Mouse (Mus musculus): ENCODE results near the gene Gm4881.

The Gm4881 gene

DNA sequence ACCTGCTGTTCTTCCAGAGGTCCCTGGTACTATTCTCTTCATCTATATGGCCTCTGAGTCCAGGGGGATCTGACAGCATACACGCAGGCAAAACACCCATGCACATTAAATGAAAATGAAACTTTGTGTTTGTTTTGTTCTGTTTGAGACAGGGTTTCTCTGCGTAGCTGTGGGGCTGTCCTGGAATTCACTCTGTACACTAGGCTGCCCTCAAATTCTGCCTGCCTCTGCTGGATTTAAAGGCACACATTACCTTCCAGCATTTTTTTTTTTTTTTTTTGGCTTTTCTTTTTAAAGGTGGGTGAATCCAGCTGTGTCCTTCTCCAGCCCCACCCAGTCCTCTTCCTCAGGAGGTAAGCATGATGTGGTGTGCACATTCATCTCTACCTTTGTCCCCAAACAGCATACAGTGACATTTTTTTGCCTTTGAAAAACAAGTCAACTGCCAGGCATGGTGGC lies 52.1 kb downstream of the Gm4881 start:
- peak; percentile 2 for DNase-seq

- DNase-seq: no peak
Observed at GRCm38 (mm10) chr7:24891241-24892124, 52.8 kb downstream of the Gm4881 start.

DNA sequence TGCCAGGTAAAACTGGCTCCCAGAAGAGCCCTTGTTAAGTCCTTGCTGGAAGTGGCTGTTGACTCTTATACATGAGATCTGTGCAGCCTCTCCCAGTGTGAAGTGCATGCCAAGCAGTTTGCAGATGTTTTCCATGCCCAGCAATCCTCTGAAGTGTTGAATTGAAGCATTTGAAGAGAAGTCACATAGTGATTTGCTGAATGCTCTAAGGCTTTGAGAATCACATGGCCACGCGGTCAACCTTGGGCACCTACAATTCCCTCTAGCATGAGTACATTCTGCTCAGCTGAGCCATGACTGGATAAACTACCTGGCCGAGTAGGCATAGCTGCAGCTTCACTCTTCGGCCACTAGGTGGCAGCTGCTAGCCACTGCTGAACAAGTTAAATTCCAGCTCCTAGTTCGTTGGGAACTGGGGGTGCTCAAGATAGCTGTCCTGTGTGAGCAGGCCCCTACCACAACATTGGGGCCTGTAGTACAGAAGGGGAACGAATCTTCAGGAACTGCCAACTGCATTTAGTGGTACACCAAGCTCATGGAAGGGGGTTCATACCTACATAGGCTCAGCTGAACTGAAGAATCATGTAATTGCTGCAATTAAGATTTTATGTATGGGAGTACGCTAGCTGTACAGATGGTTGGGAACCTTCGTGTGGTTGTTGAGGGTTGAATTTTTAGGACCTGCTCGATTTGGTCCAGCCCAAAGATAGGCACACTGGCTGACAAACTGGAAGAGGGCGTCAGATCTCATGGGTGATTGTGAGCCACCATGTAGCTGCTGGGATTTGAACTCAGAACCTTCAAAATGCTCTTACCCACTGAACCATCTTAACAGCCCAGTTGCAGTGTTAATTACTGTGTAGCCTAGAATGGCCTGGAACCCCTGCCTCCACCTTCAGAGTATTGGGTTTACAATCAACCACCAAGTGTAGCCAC lies 53.7 kb downstream of the Gm4881 start:
- DNase-seq: peak; percentile 71

DNA sequence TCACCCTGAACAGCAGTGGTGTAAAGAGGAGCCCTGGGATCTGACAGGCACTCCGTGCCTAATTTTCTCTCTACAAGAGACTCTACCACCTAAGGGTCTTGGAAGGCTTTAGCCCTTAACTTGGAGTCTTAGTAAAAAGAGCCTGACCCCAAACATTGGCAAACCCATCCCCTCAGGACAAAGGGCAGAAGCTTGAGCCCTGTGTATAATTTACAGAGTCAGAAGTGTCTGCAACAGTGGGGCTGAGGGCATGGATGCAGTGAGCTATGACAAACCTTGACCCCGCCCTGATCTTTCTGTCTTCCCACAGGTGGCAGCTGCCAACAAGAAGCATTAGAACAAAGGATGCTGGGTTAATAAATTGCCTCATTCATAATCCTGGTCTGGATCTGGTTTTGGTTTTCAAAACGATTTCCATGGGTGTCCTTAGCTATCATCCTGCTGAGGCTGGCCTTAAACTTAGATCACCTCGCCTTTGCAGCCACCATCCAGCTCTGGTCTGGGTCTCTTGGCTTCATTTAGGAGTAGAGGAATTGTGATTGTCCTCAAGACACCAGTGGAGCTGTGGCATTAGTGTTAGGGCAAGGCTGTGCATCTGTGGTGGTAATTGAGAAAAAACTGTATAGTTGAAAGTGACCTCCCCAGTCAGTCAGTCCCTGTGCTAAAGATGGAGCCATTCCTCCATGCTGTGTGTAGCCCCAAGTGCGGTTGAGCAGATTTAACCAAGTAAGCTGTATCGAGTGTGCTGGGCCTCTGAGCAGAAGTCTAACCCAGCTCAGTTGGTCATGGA lies 54.7 kb downstream of the Gm4881 start:
- no peak for DNase-seq

- no peak for DNase-seq
Observed at GRCm38 (mm10) chr7:24887096-24887495, 57.2 kb downstream of the Gm4881 start.

DNA sequence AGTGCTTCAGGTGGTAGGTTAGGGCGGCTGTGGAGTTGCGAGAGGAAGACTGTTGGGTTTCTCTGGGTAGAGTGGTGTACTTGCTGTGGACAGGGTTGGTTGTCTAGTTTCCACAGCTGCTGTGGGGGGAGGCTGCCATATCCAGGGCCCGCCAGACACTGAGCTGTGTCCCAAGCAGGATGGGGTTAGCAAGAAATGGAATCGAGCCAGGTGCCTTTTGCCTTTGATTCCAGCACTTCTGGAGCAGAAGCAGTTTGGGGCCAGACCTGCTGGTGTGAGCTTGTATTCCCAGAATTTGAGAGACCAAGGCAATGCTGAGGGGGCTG lies 58.0 kb downstream of the Gm4881 start:
- DNase-seq: peak; percentile 65

- DNase-seq: no peak
Observed at GRCm38 (mm10) chr7:24885468-24886307, 58.6 kb downstream of the Gm4881 start.

GRCm38 (mm10) chr7:24884693-24885291 lies 59.5 kb downstream of the Gm4881 start:
- DNase-seq: peak; percentile 84

DNA sequence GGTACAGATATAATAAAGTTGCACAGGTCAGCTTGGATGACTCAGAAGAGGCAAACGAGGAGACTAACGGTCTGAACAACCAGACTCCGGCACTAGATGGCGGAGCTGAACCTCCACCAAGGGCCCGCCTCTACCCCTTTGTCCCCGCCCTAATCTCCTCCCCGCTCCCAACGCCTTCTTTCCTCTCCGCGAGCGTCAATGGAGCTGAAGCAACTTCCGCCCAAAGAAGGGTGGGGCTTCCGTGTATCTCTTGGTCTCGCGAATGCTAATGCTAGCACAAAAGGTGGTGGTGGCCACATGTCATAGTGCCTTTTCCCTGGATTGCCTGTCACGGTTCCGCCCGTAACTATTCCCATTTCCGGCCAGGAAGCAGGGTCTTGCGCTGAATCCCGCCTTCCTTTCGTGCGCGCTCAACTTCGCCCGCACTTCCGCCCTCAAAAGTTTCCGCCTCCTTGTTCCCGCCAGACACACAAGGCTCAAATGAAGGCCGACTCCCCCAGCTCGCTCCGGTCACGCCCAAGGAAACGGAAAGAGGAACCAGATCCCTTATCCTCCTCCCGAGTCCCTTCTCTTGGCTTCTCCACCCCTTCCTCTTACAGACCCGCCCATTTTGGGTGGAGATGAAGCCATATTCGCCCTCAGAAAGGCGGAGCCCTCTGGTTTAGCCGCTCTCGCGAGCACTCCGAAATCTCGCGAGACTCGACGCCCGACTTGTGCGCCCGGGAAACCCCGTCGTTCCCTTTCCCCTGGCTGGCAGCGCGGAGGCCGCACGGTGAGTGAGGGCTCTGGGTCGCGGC lies 60.2 kb downstream of the Gm4881 start, which contains the start of gene Rps19:
TSS of gene Rps19 (plus strand) at position 476 of the 797 bp plus-strand sequence.
- DNase-seq: peak; percentile 100

DNA sequence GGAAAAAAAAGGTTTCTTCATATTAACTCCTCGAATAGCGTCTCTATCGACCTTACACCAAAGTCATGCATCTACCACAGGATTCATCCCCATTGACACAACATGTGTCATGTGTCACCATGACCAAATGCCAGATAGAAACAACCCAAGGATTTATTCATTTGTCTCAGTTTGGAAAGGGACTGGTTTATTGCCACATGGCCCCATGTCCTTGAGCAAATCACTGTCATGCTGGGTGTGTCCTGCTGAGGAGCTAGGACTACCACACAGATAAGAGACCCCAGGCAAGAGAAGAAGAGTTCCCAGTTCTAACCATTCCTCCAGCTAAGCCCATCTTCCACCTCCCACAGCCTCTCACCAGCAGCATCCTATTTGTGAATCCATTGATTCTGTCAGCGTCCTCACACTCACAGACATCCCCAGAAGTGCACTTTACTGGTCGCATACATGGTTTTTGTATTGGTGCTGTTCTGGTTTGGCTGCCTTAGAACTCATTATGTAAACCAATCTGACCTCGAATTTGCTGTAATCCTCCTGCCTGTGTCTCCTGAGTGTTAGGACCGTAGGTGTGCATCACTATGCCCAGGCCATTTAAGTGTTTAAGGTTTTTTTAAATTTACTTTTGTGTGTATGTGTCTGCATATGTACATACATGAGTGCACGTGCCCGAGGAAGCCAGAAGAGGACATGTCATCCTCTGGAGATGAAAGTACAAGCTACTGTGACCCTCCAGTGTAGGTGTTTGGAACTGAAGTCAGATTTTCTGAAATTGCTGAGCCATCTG lies 61.7 kb downstream of the Gm4881 start:
- DNase-seq: peak; percentile 57

- no peak for DNase-seq
Observed at GRCm38 (mm10) chr7:24879620-24880019, 64.7 kb downstream of the Gm4881 start.

- no peak for DNase-seq
Observed at GRCm38 (mm10) chr7:24877588-24877987, 66.7 kb downstream of the Gm4881 start.

Data from cerebellum, adult 9-11 months (tissue).